Mouse (Mus musculus) cortical plate, adult 2 months (tissue): ENCODE measurements around the gene Ephb2. TPM values are rescaled to one million over a fixed set of nuclear protein-coding genes. Genes with fewer than 3 reads are reported as not detected.

Experiments
- H3K27ac ChIP-seq: fragments of 200-500 bp; 2 replicates; pipeline ENCODE4 v1.5.1; 2012; ENCODE audit warnings: low read length, control low read depth, inconsistent platforms; ENCODE audit not compliant: insufficient read depth
- H3K4me1 ChIP-seq: fragments of 200-500 bp; 2 replicates; pipeline ENCODE4 v1.6.1; 2011; ENCODE audit warnings: low read length; ENCODE audit not compliant: control insufficient read depth, insufficient read depth
- H3K4me3 ChIP-seq: fragments of 200-500 bp; 2 replicates; pipeline ENCODE4 v1.5.1; 2011; ENCODE audit warnings: mild to moderate bottlenecking, low read length, control low read depth; ENCODE audit not compliant: insufficient read depth
- CTCF ChIP-seq: fragments of 200-500 bp; IDR thresholded peaks from 2 replicates; pipeline ENCODE4 v1.5.1; 2011; ENCODE audit warnings: mild to moderate bottlenecking, control low read depth, low read length; ENCODE audit not compliant: insufficient read depth; ENCODE audit errors: extremely low read depth
- POLR2A ChIP-seq: fragments of 200-500 bp; IDR thresholded peaks from 2 replicates; pipeline ENCODE4 v1.6.1; 2011; ENCODE audit warnings: mild to moderate bottlenecking, low read length, control low read depth; ENCODE audit not compliant: insufficient read depth; ENCODE audit errors: extremely low read depth
- polyA plus RNA-seq: library from polyadenylated mRNA; depleted of rRNA; stranded (reverse); fragments of >200 nt; gene quantifications from 2 replicates; pipeline ENCODE4 v1.2.3, GENCODE M21; 2012

The Ephb2 gene
- polyA plus RNA-seq, 1 experiment, result 17.1 TPM

DNA sequence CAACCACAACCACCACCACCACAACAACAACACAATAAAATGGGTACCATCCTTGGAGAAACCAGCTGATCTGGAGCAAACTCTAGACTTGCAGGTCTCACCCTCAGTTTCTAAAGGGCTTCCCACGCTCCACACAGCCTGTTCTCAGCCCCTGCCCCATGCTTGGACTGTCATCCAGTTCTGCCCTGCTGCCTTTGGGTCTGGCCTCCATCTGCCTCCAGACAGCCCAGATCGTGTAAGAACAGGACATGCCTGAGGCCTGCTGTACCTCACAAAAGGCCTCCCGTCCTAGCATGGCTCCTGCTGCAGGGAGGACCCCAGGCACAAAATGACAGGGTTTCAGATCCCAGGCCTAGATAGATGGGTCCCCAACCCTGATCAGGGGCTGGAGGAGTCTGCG is 48.4 kb downstream of the Ephb2 start:
- no peak overlapping the region for H3K4me3 ChIP-seq
- H3K27ac ChIP-seq, result no peak overlapping the region
- TF ChIP-seq POLR2A (no peak), CTCF (no peak)
- no peaks in the 10 kb centered on the region for H3K4me1 ChIP-seq

DNA sequence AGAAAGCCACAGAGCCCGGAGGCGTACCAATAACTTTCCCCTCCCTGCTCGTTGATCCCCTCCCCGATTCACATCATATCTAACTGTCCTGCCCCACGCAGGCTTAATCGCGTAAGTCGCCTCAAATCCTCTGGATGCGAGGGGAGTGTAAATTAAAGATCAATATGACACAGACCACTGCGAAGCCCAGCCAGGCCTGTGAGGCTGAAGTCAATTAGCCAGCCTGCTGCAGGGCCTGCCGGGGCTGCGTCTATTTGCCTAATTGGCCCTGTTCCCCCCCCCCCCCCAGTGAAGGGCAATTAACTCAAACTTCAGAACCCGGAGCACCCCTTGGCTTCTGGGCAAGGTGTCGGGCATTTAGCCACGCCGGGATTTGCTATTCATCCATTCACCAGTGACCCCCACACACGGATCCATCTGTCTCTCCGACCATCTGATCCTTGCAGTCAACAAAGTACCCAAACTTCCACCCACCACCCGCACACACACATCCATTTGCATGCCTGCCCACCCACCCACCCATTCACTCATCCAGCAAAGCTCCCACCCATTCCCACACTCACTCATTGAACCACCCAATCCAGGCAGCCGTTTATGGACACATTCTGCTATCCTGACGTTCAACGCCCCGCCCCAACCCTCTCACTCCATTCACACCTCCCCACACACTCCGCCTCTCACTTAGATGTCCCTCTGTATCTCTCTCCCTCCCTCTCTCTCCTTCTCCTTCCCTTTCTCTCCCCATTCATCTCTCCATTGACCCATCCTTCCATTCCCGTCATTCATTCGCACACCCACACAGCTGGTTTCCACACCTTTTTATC is 49.1 kb downstream of the Ephb2 start:
- no peak for TF ChIP-seq CTCF
- no peak for TF ChIP-seq POLR2A
- peaks cover 6% of the 10 kb centered on the region for H3K4me1 ChIP-seq
- H3K4me3 ChIP-seq, result no peak overlapping the region
- H3K27ac ChIP-seq, result no peak overlapping the region

DNA sequence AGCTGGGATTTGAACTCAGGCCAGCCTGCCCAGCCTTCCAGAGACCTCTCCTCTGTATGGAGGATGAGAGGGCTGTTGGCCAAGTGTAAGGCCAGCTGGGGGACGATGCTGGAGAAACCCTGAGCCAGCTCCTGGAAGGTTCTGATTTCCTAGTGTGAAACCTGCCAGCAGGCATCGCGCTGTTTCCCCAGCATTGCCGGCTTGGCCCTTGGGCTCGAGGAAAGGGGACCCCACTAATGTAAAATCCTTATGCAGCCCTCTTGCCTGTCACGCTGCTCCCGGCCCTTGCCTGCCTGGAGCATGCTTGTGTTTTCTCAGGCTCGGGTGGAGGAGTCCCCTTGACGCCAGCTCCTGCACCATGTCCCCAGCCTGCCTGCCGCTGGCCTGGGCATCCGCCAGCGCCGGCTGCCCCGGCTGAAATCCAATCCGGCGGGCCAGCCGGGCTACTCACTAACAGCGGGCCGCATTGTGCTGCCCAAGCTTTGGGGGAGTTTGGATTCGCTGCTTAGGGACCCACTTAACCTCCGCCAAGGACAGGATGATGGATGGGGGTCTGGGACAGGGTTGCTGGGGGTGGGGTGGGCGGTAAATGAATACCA is 52.1 kb downstream of the Ephb2 start:
- H3K27ac ChIP-seq, result no peak overlapping the region
- no peak overlapping the region for H3K4me3 ChIP-seq
- TF ChIP-seq POLR2A, result no peak
- TF ChIP-seq CTCF, result no peak
- peaks cover 6% of the 10 kb centered on the region for H3K4me1 ChIP-seq

DNA sequence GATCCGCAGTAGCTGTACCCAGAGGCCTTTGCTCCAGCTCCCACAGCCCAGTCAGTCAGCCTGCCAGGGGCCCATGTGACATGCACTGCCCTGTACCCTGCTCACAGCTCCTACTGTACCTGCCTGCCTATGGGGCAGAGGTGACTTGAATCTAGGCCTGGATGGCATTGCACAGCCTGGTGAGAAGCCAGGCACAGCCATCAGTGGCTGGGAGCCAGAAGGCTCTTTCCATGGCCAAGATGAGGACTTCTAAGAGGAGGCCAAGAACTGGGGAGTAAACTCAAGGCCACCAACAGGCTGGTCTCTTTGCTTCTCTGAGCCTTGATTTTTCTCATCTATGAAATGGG is 53.2 kb downstream of the Ephb2 start:
- Histone ChIP-seq H3K4me1 (peaks cover 6% of the 10 kb centered on the region), H3K4me3 (no peak overlapping the region), H3K27ac (no peak overlapping the region)
- TF ChIP-seq CTCF, result no peak
- TF ChIP-seq POLR2A, result no peak

DNA sequence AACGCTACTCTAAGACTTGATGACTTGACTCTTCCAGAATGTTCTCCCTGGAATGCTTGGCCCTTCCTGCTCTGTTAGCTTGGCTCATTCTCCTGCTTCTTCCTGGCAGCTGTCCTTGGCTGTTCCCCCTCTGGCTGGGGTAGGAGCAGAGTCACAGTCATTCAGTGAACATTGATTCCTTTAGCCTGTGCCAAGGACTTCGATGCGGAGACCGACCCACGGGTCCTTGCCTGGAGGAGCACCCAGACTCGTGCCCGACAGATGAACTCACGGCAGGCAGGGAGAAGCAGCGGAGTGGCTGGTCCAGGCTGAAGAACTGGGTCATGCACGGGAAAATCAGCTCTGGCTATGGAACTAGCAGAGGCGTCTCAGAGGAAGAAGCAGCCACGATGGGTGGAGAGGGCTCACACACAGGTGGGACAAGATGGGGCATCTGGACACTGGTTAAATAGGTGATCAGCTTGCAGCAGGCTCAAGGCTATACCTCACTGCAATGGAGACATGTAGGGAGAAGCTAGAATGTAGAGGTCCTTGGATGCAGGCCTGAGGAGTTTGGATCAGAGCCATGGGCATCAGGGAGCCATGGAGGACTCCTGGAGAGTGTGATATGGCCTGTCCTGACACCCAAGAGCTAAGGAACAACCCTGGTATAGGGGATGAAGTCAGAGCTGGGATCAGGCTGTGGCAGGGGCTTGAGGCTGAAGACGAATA is 53.8 kb downstream of the Ephb2 start:
- H3K4me1 ChIP-seq, result peaks cover 6% of the 10 kb centered on the region
- H3K4me3 ChIP-seq, result no peak overlapping the region
- TF ChIP-seq CTCF (no peak), POLR2A (no peak)
- no peak overlapping the region for H3K27ac ChIP-seq

DNA sequence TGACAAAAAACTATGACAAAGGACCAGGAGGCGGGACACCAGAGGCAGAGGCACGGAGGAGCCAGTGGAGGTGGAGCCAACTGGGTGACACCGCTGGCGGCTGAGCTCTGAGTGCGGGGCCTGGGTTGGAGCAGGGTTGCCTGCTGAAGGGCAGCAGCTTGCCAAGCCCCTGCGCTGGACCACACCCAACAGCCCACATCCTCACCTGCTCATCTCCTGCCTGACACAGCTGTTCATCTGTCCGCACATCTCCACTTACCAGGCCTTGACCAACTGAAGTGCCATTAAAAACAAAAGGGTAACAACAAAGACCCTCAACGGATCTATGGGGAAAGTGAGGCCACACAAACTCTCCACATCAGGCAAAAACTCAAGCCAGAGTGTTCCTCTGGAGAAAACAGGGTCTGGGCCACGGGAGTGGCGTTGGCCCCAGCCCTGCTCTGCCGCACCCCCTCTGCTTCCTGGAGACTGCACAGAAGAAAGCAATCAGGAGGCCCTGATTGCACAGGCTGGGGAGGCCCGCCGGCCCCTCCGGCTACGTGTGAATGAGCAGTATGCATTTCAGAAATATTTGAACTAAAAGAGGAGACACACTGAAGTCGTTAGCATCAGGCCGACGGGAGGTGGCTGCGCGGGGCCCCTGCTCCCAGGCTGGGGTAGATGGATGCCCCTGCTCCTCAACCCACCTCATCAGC is 55.4 kb downstream of the Ephb2 start:
- TF ChIP-seq POLR2A (no peak), CTCF (no peak)
- peaks cover 6% of the 10 kb centered on the region for H3K4me1 ChIP-seq

DNA sequence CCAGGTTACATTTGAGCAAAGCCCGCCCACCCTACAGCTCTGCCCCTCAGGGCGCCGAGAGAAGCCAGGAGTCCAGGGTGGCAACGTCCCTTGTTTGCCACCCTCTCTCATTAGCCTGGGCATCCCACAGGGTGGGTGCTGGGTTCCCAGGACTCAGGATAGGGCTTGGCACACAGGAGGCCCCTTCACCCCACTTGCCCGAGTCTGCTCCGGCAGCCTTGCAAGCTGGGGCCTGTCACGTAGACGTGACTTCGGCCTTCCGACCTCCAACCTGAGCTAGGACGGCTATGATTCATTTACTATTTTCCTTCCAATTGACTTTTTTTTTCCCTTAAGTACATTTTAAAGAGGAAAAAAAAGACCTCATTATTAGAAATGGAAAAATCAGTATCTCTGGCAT is 56.6 kb downstream of the Ephb2 start:
- Histone ChIP-seq H3K4me1 (peaks cover 6% of the 10 kb centered on the region), H3K27ac (no peak overlapping the region)

More for the DNA sequence above, 55.4 kb downstream of the Ephb2 start:
- Histone ChIP-seq H3K27ac (no peak overlapping the region), H3K4me3 (no peak overlapping the region)

DNA sequence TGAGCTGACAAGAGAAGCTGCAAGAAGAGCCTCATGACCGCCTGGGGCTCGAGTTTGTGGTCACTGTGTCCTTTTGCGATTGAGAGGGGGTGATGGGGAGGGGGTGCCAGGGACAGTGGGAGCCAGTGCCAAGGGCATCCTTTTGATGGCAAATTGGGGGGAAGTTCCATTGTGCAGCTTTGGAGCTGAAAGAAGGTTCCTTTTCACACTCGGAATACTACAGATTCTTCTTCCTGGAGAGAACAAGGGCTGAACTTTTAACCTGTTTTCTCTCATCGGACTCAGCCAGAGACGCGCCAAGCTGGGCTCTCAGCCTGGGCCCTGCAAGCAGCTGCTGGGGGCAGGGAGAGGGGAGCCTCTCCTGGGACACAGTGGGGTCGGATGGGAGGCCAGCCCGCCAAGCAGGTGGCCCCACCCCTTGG is 59.3 kb downstream of the Ephb2 start:
- no peaks in the 10 kb centered on the region for H3K4me1 ChIP-seq
- H3K27ac ChIP-seq, result no peak overlapping the region
- no peak overlapping the region for H3K4me3 ChIP-seq
- TF ChIP-seq CTCF, result no peak

More for the DNA sequence above, 56.6 kb downstream of the Ephb2 start:
- H3K4me3 ChIP-seq, result no peak overlapping the region
- TF ChIP-seq CTCF, result no peak
- TF ChIP-seq POLR2A, result no peak

DNA sequence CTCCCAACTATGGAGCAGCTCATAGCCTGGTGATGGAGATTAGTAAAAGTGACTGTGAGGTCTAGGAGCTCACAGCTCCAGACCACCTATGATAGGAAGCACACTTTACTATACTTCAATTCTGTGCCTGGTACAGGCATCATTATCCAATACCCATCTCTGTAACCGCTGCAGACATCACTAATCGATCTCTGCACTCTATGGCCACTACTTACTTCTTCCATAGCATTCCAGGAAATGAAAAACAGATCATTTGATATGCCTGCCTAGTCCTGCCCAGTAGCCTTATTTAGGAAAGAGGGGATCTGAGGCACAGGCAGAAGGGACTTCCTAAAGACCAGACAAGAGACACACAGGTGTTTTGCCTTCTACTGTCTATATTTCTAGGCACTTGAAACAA is 59.9 kb downstream of the Ephb2 start:
- TF ChIP-seq CTCF, result no peak
- no peak for TF ChIP-seq POLR2A
- no peaks in the 10 kb centered on the region for H3K4me1 ChIP-seq
- H3K27ac ChIP-seq, result no peak overlapping the region
- no peak overlapping the region for H3K4me3 ChIP-seq
